Mouse (Mus musculus): Measurements from ENCODE around the gene Slco4c1. TPM values are rescaled to one million over a fixed set of nuclear protein-coding genes. Genes with fewer than 3 reads are reported as not detected.

Slco4c1 gene
- polyA plus RNA-seq (2012; fragmentation: generic; extraction: Trizol) = not detected

GRCm38 (mm10) chr1:96871528-96872360 lies at the start of gene Slco4c1:
Slco4c1 (minus strand) TSS chr1:96872171.
- H3ac ChIP-seq (ENCODE audit: control insufficient read depth, insufficient read length) = no peak within 1 kb of the TSS
- no peak within 1 kb of the TSS for H3K4me3 ChIP-seq
- H3K4me2 ChIP-seq (ENCODE audit: low read depth) = no peak within 1 kb of the TSS
- H3K36me3 ChIP-seq (ENCODE audit: control insufficient read depth, insufficient read depth) = no peaks in the 10 kb centered on the region
- no peak for TF ChIP-seq TCF3 (IDR thresholded peaks at IDR 0.05; ENCODE audit: insufficient read length, low read depth)
- TF ChIP-seq MYOD1 (IDR thresholded peaks at IDR 0.05; ENCODE audit: control insufficient read depth in 1 of 3, insufficient read length in 2 of 3, low read depth in 2 of 3) = no peak
- TF ChIP-seq E2F4 (IDR thresholded peaks at IDR 0.05; ENCODE audit: insufficient read depth) = no peak
- no peak for TF ChIP-seq MYOG (IDR thresholded peaks at IDR 0.05; ENCODE audit: control insufficient read depth in 1 of 3, insufficient read depth in 1 of 3, insufficient read length in 2 of 3, low read depth in 2 of 3)
- no peak for TF ChIP-seq POLR2A (IDR thresholded peaks at IDR 0.05; ENCODE audit: insufficient read length, low read depth)
- no peak for TF ChIP-seq SRF (IDR thresholded peaks at IDR 0.05; ENCODE audit: control insufficient read depth, insufficient read length, low read depth)
- no peak for TF ChIP-seq MAX (IDR thresholded peaks at IDR 0.05; ENCODE audit: low read depth)
- TF ChIP-seq POLR2AphosphoS2 (IDR thresholded peaks at IDR 0.05; ENCODE audit: insufficient read length, low read depth) = no peak
- TF ChIP-seq USF1 (IDR thresholded peaks at IDR 0.05; ENCODE audit: low read depth) = no peak
- TF ChIP-seq REST (IDR thresholded peaks at IDR 0.05; ENCODE audit: insufficient read depth, insufficient read length) = no peak
- TF ChIP-seq CEBPB (IDR thresholded peaks at IDR 0.05; ENCODE audit: insufficient read depth, poor library complexity, severe bottlenecking) = no peak
- no peak for TF ChIP-seq TCF12 (IDR thresholded peaks at IDR 0.05; ENCODE audit: insufficient read depth, poor library complexity, severe bottlenecking)
- H3K79me2 ChIP-seq (ENCODE audit: control insufficient read depth, insufficient read depth) = no peaks in the 10 kb centered on the region
- no peaks in the 10 kb centered on the region for H3K27me3 ChIP-seq (ENCODE audit: control insufficient read depth, insufficient read depth, insufficient read length)

- Histone ChIP-seq H3K4me2 (ENCODE audit: low read depth) (no peak overlapping the region), H3ac (ENCODE audit: control insufficient read depth, insufficient read length) (no peak overlapping the region), H3K4me3 (no peak overlapping the region), H3K79me2 (ENCODE audit: control insufficient read depth, insufficient read depth) (no peaks in the 10 kb centered on the region), H3K36me3 (ENCODE audit: control insufficient read depth, insufficient read depth) (no peaks in the 10 kb centered on the region), H3K27me3 (ENCODE audit: control insufficient read depth, insufficient read depth, insufficient read length) (no peaks in the 10 kb centered on the region)
- TF ChIP-seq POLR2A (IDR thresholded peaks at IDR 0.05; ENCODE audit: insufficient read length, low read depth) = no peak
These were observed 45.4 kb upstream of the Slco4c1 start for GRCm38 (mm10) chr1:96917333-96917732.

- no peaks in the 10 kb centered on the region for H3K36me3 ChIP-seq (ENCODE audit: control insufficient read depth, insufficient read depth)
- no peak overlapping the region for H3K4me2 ChIP-seq (ENCODE audit: low read depth)
- no peak overlapping the region for H3ac ChIP-seq (ENCODE audit: control insufficient read depth, insufficient read length)
- H3K27me3 ChIP-seq (ENCODE audit: control insufficient read depth, insufficient read depth, insufficient read length) = no peaks in the 10 kb centered on the region
- H3K79me2 ChIP-seq (ENCODE audit: control insufficient read depth, insufficient read depth) = no peaks in the 10 kb centered on the region
- H3K4me3 ChIP-seq = no peak overlapping the region
- no peak for TF ChIP-seq CEBPB (IDR thresholded peaks at IDR 0.05; ENCODE audit: insufficient read depth, poor library complexity, severe bottlenecking)
- TF ChIP-seq MAX (IDR thresholded peaks at IDR 0.05; ENCODE audit: low read depth) = no peak
- no peak for TF ChIP-seq USF1 (IDR thresholded peaks at IDR 0.05; ENCODE audit: low read depth)
- TF ChIP-seq MYOD1 (IDR thresholded peaks at IDR 0.05; ENCODE audit: control insufficient read depth in 1 of 3, insufficient read length in 2 of 3, low read depth in 2 of 3) = no peak
- no peak for TF ChIP-seq SRF (IDR thresholded peaks at IDR 0.05; ENCODE audit: control insufficient read depth, insufficient read length, low read depth)
- no peak for TF ChIP-seq E2F4 (IDR thresholded peaks at IDR 0.05; ENCODE audit: insufficient read depth)
- no peak for TF ChIP-seq POLR2A (IDR thresholded peaks at IDR 0.05; ENCODE audit: insufficient read length, low read depth)
These were observed 11.8 kb upstream of the Slco4c1 start for GRCm38 (mm10) chr1:96883788-96884187.

- Histone ChIP-seq H3K79me2 (ENCODE audit: control insufficient read depth, insufficient read depth) (no peaks in the 10 kb centered on the region), H3K36me3 (ENCODE audit: control insufficient read depth, insufficient read depth) (no peaks in the 10 kb centered on the region), H3ac (ENCODE audit: control insufficient read depth, insufficient read length) (no peak overlapping the region), H3K27me3 (ENCODE audit: control insufficient read depth, insufficient read depth, insufficient read length) (no peaks in the 10 kb centered on the region), H3K4me3 (no peak overlapping the region), H3K4me2 (ENCODE audit: low read depth) (no peak overlapping the region)
- TF ChIP-seq CEBPB (IDR thresholded peaks at IDR 0.05; ENCODE audit: insufficient read depth, poor library complexity, severe bottlenecking) = no peak
- TF ChIP-seq TCF12 (IDR thresholded peaks at IDR 0.05; ENCODE audit: insufficient read depth, poor library complexity, severe bottlenecking) = no peak
- no peak for TF ChIP-seq E2F4 (IDR thresholded peaks at IDR 0.05; ENCODE audit: insufficient read depth)
- TF ChIP-seq TCF3 (IDR thresholded peaks at IDR 0.05; ENCODE audit: insufficient read length, low read depth) = no peak
- no peak for TF ChIP-seq MAX (IDR thresholded peaks at IDR 0.05; ENCODE audit: low read depth)
- TF ChIP-seq MYOG (IDR thresholded peaks at IDR 0.05; ENCODE audit: control insufficient read depth in 1 of 3, insufficient read depth in 1 of 3, insufficient read length in 2 of 3, low read depth in 2 of 3) = no peak
- TF ChIP-seq REST (IDR thresholded peaks at IDR 0.05; ENCODE audit: insufficient read depth, insufficient read length) = no peak
- no peak for TF ChIP-seq POLR2A (IDR thresholded peaks at IDR 0.05; ENCODE audit: insufficient read length, low read depth)
These were observed 6.6 kb upstream of the Slco4c1 start for GRCm38 (mm10) chr1:96878572-96878971.

GRCm38 (mm10) chr1:96876076-96876475 lies 4.1 kb upstream of the Slco4c1 start:
- Histone ChIP-seq H3ac (ENCODE audit: control insufficient read depth, insufficient read length) (no peak overlapping the region), H3K4me3 (no peak overlapping the region), H3K36me3 (ENCODE audit: control insufficient read depth, insufficient read depth) (no peaks in the 10 kb centered on the region), H3K4me2 (ENCODE audit: low read depth) (no peak overlapping the region), H3K79me2 (ENCODE audit: control insufficient read depth, insufficient read depth) (no peaks in the 10 kb centered on the region), H3K27me3 (ENCODE audit: control insufficient read depth, insufficient read depth, insufficient read length) (no peaks in the 10 kb centered on the region)
- TF ChIP-seq MYOG (IDR thresholded peaks at IDR 0.05; ENCODE audit: control insufficient read depth in 1 of 3, insufficient read depth in 1 of 3, insufficient read length in 2 of 3, low read depth in 2 of 3) (no peak), TCF12 (IDR thresholded peaks at IDR 0.05; ENCODE audit: insufficient read depth, poor library complexity, severe bottlenecking) (no peak), TCF3 (IDR thresholded peaks at IDR 0.05; ENCODE audit: insufficient read length, low read depth) (no peak), POLR2AphosphoS2 (IDR thresholded peaks at IDR 0.05; ENCODE audit: insufficient read length, low read depth) (no peak), MYOD1 (IDR thresholded peaks at IDR 0.05; ENCODE audit: control insufficient read depth in 1 of 3, insufficient read length in 2 of 3, low read depth in 2 of 3) (no peak), REST (IDR thresholded peaks at IDR 0.05; ENCODE audit: insufficient read depth, insufficient read length) (no peak), E2F4 (IDR thresholded peaks at IDR 0.05; ENCODE audit: insufficient read depth) (no peak), MAX (IDR thresholded peaks at IDR 0.05; ENCODE audit: low read depth) (no peak)
